Mouse (Mus musculus): Measurements from ENCODE around the gene Dnmt3a.

Dnmt3a gene

DNA sequence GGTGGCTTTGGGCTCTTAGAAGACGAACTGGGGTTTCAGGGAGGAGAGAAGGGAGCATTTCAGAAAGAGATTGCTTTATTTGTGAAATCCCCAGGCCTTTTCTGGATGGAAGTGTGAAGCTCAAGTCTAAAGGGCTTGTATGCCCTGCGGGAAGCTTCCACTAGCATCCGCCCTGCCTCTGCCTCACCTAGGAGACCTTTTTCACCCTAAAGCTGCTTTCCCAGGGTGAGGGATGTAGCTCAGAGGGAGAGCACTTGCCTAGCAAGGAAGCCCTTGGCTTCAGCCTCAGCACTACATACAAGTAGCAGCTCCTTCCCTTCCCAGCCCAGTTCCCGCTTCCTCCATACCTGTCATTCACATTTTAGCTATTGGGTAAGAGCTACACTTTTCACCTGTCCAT, 71.6 kb downstream of the Dnmt3a start:
- DNase-seq (ENCODE audit: low read depth, low spot score), result no peak

GRCm38 (mm10) chr12:3881474-3881873, 75.7 kb downstream of the Dnmt3a start:
- no peak for DNase-seq (ENCODE audit: low read depth, low spot score)

GRCm38 (mm10) chr12:3884892-3885493, 79.2 kb downstream of the Dnmt3a start:
- DNase-seq (ENCODE audit: low read depth, low spot score), result peak; percentile 38

GRCm38 (mm10) chr12:3886601-3887000, 80.8 kb downstream of the Dnmt3a start:
- DNase-seq (ENCODE audit: low read depth, low spot score), result no peak

DNA sequence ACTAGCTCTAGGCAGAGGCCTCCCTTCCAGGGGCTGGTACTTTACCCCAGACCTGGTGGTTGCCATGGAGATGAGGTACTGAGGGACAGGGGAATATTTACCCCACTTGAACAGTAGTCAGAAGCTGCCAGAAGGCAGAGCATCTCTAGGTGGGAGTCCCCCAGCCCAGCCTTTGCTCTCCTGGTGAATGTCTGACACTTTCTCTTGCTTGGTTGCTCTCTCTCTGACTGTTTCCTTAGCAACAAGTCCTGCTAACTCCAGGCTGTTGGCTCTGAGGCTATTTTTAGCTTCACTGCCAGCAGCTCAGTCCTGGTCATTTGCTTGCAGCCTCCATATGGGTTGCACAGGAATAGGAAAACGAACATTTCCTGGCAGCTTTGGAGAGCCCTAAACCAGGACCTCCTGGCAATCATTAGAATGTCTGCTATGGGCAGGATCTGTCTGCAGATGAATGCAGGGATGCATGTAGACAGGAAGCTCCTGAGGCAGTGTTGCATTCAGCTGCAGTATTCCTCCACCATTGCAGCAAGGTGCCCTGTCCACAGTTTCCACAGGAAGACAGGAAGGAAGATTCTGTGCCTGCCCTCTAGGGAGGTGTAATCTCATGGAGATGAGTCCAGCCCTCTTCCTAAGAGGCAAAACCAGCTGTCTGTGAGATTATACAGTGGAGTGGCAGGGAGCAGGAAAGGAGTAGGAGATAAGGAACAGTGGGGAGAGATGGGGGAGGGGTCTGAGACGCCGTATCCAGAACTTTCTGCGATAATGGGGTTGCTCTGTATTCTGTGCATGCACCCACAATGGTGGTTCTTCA, 81.9 kb downstream of the Dnmt3a start:
- DNase-seq (ENCODE audit: low read depth, low spot score), result peak; percentile 68

- no peak for DNase-seq (ENCODE audit: low read depth, low spot score)
Measured at GRCm38 (mm10) chr12:3889875-3890635, 84.2 kb downstream of the Dnmt3a start.

DNA sequence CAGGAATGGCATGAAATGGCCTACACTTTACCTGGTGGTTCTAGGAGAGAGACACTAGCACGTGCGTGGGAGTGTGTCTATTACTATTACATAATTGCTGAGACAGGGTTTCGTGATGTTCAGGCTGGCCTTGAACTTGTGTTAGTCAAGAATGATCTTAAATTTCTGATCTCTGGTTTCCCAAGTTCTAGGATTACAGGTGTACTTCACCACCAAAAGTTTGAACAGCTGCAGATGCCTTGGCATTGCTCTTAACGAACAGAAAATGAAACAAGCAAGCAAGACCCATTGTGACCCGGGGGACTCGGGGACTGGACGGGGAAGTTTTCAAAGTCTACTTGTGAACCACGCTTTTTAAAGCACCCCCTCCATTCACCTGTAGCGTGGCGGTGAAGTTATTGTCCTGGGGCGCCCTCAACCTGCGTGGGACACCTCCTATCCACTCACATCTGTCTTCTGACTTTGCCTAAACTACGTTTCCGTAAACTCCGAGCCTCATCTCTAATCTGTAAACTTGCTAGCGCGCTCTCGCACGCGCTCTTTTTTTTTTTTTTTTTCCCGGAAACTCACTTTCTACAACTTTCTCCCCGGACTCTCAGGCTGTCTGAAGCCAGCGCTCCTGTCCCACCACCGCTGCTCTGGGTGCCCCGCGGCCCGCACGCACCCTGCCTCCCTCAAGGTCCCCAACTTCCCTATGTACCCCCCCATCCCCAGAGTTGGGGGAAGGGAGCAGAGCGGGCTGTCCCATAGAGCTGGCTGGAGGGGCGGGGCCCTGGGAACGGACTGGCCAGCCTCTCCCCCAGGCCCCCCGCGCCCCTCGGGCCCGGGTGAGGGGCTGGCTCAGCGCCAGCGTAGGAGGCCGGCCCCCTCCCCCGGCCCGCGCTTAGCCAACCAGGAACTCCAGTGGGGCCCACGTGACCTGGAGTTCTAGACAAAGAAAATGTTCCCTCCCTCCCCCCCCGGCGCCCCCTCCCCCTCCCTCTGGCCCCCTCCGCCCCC, 85.2 kb downstream of the Dnmt3a start:
- DNase-seq (ENCODE audit: low read depth, low spot score), result peak; percentile 94

GRCm38 (mm10) chr12:3891779-3892239, 86.0 kb downstream of the Dnmt3a start:
- DNase-seq (ENCODE audit: low read depth, low spot score), result peak; percentile 55

- peak; percentile 58 for DNase-seq (ENCODE audit: low read depth, low spot score)
Measured at GRCm38 (mm10) chr12:3892240-3893059, 86.6 kb downstream of the Dnmt3a start.

DNA sequence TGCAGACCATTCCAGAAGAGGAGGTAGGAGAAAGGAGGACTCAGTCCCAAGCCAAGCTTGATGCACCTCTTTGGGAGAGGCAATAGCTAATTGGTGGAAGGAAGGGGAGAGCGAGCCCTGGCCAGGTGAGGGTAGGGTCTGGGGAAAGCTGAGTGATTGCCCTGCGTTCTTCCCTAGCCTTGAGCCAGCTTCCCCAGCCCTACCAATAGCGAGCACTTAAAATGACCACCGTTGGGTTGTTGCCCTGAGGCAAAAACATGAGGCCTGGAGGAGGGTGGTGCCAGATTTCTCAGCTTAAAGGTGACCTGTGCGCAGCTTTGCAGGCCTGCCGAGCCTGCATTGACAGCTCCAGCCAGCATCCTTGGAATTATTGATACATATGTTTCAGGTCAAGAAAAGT, 87.5 kb downstream of the Dnmt3a start:
- no peak for DNase-seq (ENCODE audit: low read depth, low spot score)

DNA sequence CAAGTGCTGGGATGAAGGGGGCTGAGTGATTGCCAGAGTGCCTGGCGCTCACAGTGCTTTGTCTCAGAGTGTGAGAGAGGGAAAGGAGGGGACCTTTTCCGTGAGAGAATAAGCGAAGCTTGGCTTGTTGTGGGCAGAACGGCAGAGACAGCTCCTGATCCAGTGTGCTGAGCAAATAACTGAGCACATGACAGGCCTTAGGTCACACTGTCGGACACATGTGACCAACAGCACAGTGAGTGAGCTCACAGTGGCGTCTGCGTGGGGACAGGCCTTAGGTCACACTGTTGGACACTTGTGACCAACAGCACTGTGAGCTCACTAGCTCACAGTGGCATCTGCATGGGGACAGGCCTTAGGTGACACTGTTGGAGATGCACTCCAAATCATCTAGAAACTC, 88.7 kb downstream of the Dnmt3a start:
- DNase-seq (ENCODE audit: low read depth, low spot score), result no peak

- no peak for DNase-seq (ENCODE audit: low read depth, low spot score)
Measured at GRCm38 (mm10) chr12:3897057-3897545, 91.3 kb downstream of the Dnmt3a start.

- no peak for DNase-seq (ENCODE audit: low read depth, low spot score)
Measured at GRCm38 (mm10) chr12:3898811-3899210, 93.0 kb downstream of the Dnmt3a start.

DNA sequence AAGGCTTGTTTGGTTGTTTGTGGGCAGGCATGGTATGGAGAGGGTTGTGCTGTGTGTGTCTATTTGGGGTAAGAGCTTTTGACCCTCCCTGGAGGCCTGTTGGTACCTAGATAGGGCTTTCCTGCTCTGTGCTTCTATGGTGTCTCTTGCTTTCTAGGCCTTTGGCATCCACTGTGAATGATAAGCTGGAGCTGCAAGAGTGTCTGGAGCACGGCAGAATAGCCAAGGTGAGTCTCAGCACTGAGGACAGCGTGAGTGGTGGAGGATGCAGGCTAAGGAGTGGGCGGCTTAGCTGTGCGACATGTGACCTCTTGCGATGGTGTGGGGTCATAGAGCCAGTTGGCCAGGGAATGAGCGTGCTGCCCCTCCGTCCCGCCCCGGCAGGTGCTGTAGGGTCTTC, 99.6 kb downstream of the Dnmt3a start:
- DNase-seq (ENCODE audit: low read depth, low spot score), result no peak

GRCm38 (mm10) chr12:3906308-3906707, 100.5 kb downstream of the Dnmt3a start:
- DNase-seq (ENCODE audit: low read depth, low spot score), result no peak

DNA sequence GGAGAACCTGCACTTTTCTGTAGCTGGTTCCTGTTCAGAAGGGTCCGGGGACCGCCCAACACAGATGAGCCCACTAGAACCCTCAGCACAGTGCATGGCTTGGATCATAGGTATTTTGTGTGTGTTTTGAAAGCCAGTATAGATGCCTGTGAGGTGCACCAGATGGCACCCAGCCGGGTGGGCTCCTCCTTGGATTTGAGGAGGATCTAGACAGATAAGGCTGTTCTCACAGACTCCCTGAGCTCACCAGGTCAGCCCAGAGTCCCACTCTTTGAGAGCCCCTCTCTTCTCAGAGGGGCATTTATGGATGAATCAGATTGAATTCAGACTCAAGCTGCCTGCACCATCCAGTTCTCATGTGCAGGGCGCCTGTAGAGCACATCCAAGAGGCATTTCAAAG, 101.2 kb downstream of the Dnmt3a start:
- no peak for DNase-seq (ENCODE audit: low read depth, low spot score)

DNA sequence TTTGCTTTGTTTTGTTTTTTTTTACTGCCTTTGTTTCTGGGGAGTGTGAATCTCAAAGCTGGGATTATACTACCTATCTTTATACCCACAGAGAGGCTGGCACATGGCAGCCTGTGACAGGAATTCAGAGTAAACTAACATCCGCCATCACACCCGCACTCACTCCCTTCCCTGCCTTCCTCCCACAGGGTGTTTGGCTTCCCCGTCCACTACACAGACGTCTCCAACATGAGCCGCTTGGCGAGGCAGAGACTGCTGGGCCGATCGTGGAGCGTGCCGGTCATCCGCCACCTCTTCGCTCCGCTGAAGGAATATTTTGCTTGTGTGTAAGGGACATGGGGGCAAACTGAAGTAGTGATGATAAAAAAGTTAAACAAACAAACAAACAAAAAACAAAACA, 101.6 kb downstream of the Dnmt3a start:
- no peak for DNase-seq (ENCODE audit: low read depth, low spot score)

DNA sequence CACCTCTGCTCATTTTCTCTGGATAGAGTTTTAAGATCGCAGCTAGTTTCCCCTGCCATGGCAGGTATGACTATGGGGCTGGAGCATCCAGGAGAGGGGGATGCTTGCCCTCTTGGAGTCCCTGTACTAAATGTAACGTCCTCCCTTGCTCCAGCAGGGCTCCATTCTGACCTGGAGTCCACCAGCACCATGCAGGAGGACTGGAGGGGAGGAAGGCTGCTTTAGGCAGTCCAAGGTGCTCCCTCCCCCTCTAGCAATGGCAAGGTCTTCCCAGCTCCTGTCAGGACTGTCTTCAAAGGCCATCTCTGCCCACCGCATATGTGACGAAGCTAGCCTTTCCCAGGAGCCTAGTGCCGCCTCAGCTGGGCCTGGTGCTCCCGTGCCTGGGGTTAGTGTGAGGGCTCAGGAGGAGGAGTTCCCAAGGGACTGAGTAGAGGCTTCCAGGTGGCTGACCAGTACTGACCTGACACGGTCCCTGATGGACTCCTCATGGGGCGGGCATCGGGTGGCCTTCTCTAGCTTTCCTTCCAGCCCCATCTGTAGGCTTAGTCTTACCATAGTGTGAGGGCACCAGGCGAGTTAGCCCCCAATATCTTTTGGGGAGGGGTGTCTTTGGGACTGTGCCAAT, 104.8 kb downstream of the Dnmt3a start:
- DNase-seq (ENCODE audit: low read depth, low spot score), result no peak

DNA sequence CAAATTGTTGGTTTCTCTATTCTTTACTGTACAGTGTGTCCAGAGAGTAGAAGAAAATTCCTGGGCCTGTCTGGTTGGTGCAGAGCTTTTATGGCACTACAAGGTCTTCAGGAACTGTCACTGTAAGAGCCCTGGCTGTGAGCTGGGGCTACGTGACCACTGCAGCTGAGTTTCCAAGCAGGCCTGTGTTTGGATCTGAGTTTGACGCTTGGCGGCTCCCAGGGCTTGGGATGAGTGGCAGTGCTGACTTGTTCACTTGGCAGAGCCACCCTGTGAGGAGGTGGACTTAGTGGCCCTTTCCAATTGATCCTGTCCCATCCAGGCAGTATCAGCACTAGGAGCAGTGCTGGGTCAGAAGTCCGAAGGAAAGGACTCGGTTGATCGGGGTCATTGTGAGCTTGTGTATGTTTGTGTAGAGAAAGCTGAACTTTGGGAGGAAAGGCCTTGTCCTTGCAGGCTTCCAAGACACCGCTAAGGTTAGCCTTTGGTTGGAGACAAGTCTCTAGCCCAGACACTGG, 106.1 kb downstream of the Dnmt3a start:
- DNase-seq (ENCODE audit: low read depth, low spot score), result no peak
